Mouse (Mus musculus): Measurements from ENCODE around the gene Fdxr.

Fdxr gene

GRCm38 (mm10) chr11:115276780-115277603 is at the start of gene Fdxr:
Fdxr (minus strand) TSS chr11:115277050.
- DNase-seq (ENCODE audit: low spot score in 2 of 2): peak; percentile 96 to 98

- no peak for DNase-seq (ENCODE audit: low spot score in 2 of 2)
Observed at GRCm38 (mm10) chr11:115323354-115323753, 46.5 kb upstream of the Fdxr start.

GRCm38 (mm10) chr11:115321906-115322693 is 45.2 kb upstream of the Fdxr start, which contains the start of gene Ush1g:
Ush1g (minus strand) TSS chr11:115322041.
- DNase-seq (ENCODE audit: low spot score in 2 of 2): peak in 1 of 2 experiments; percentile 26

- no peak for DNase-seq (ENCODE audit: low spot score in 2 of 2)
Observed at GRCm38 (mm10) chr11:115319704-115320383, 43.0 kb upstream of the Fdxr start.

GRCm38 (mm10) chr11:115318245-115319027 is 41.6 kb upstream of the Fdxr start:
- no peak for DNase-seq (ENCODE audit: low spot score in 2 of 2)

GRCm38 (mm10) chr11:115317204-115317603 is 40.4 kb upstream of the Fdxr start:
- DNase-seq (ENCODE audit: low spot score in 2 of 2): no peak

- no peak for DNase-seq (ENCODE audit: low spot score in 2 of 2)
Observed at GRCm38 (mm10) chr11:115314249-115314648, 37.4 kb upstream of the Fdxr start.

- no peak for DNase-seq (ENCODE audit: low spot score in 2 of 2)
Observed at GRCm38 (mm10) chr11:115308781-115309180, 31.9 kb upstream of the Fdxr start.

GRCm38 (mm10) chr11:115306863-115307262 is 30.0 kb upstream of the Fdxr start, which contains the start of gene Otop2:
Otop2 (plus strand) TSS chr11:115307163.
- DNase-seq (ENCODE audit: low spot score in 2 of 2): no peak

GRCm38 (mm10) chr11:115303167-115303566 is 26.3 kb upstream of the Fdxr start:
- DNase-seq (ENCODE audit: low spot score in 2 of 2): peak in 1 of 2 experiments; percentile 48

- no peak for DNase-seq (ENCODE audit: low spot score in 2 of 2)
Observed at GRCm38 (mm10) chr11:115301351-115301750, 24.5 kb upstream of the Fdxr start.

- no peak for DNase-seq (ENCODE audit: low spot score in 2 of 2)
Observed at GRCm38 (mm10) chr11:115300745-115301144, 23.9 kb upstream of the Fdxr start.

- DNase-seq (ENCODE audit: low spot score in 2 of 2): no peak
Observed at GRCm38 (mm10) chr11:115298160-115298559, 21.3 kb upstream of the Fdxr start.

- peak; percentile 35 to 37 for DNase-seq (ENCODE audit: low spot score in 2 of 2)
Observed at GRCm38 (mm10) chr11:115297214-115297826, 20.5 kb upstream of the Fdxr start, which contains the start of gene Fads6. Fads6 (minus strand) TSS chr11:115297663.

- no peak for DNase-seq (ENCODE audit: low spot score in 2 of 2)
Observed at GRCm38 (mm10) chr11:115296471-115297210, 19.8 kb upstream of the Fdxr start.

- DNase-seq (ENCODE audit: low spot score in 2 of 2): no peak
Observed at GRCm38 (mm10) chr11:115295939-115296338, 19.1 kb upstream of the Fdxr start.

GRCm38 (mm10) chr11:115292631-115293375 is 16.0 kb upstream of the Fdxr start:
- no peak for DNase-seq (ENCODE audit: low spot score in 2 of 2)

- DNase-seq (ENCODE audit: low spot score in 2 of 2): no peak
Observed at GRCm38 (mm10) chr11:115291503-115291902, 14.7 kb upstream of the Fdxr start.

- DNase-seq (ENCODE audit: low spot score in 2 of 2): peak in 1 of 2 experiments; percentile 78
Observed at GRCm38 (mm10) chr11:115290919-115291318, 14.1 kb upstream of the Fdxr start.

All from urinary bladder, adult 18-20 months (tissue).